Mouse (Mus musculus) brain, embryonic 14.5 days (tissue): ENCODE measurements around the gene Dydc2.

Experiments used
- CTCF ChIP-seq: fragments of 200-500 bp; IDR thresholded peaks from 2 replicates; pipeline ENCODE4 v1.5.1; 2012; ENCODE audit warnings: inconsistent platforms, mild to moderate bottlenecking, moderate library complexity, borderline replicate concordance; ENCODE audit not compliant: insufficient read depth, insufficient read length; ENCODE audit errors: extremely low read depth
- POLR2A ChIP-seq: fragments of 200-500 bp; IDR thresholded peaks from 2 replicates; pipeline ENCODE4 v1.6.1; 2012; ENCODE audit warnings: mild to moderate bottlenecking, inconsistent platforms, borderline replicate concordance; ENCODE audit not compliant: poor library complexity, insufficient read depth, insufficient read length, severe bottlenecking; ENCODE audit errors: extremely low read depth

- TF ChIP-seq POLR2A = no peak
- TF ChIP-seq CTCF = no peak
Observed at GRCm38 (mm10) chr14:41070343-41070742, 1.3 kb upstream of the Dydc2 start.
